Mouse (Mus musculus): ENCODE results near the gene Smap2. TPM values are rescaled to one million over a fixed set of nuclear protein-coding genes. Genes with fewer than 3 reads are reported as not detected.

The Smap2 gene
- polyA plus RNA-seq, 1 experiment from 2014 or later: 14.8 TPM

DNA sequence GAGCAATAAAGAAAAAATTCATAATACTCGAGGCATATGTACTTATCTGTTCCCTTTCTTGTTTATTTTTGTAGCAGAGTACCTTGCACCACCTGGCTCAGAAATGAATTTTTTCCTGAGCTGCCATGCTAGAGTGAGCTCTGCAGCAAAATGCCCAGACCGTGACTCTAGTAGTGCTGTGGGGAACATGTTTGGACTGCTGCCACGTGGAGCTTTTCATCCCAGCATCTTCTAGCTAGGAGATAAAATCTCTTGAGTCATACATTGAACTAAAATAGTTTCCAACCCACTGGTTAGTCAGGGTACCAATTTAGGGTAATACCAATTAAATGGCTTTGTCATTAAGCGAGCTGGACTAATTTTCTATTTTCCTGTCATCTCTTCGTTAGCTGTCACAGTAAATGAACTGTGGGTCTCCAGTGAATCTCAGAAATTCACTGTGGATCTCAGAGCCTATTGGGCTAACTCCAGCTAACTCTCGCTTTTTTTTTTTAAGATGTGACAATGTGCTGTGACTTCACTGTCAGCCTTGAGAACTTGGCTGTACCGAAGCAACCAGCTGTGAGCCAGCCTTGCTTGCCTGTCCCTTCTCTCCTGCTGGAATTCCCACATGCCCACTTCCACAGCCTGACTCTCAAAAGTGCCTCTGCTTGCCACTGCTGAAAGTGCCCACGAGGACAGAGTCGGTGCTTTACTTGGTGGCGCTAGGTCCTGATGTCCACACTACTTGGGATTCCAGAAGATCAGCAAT is 3.2 kb upstream of the Smap2 start:
- H3K9me3 ChIP-seq (ENCODE audit: control insufficient read depth, low read length): no peaks in the 10 kb centered on the region
- 58% methylated on average over 10 of the region's 10 CpGs for WGBS
- no peak overlapping the region for H3K4me2 ChIP-seq (ENCODE audit: low read length)
- no peak overlapping the region for H3K9ac ChIP-seq (ENCODE audit: low read length)
- no peak overlapping the region for H3K27ac ChIP-seq (replicated peaks in 1 of 2; ENCODE audit: control insufficient read depth in 1 of 2, insufficient read depth in 1 of 2, low read depth in 2 of 2, low read length in 2 of 2)
- no peaks in the 10 kb centered on the region for H3K36me3 ChIP-seq (ENCODE audit: control insufficient read depth, insufficient read depth, low read length)
- no peak for ATAC-seq (ENCODE audit: insufficient number of reproducible peaks, insufficient read depth, low FRiP score, low read depth)
- H3K27me3 ChIP-seq (ENCODE audit: control insufficient read depth, insufficient read depth, low read length): no peaks in the 10 kb centered on the region
- peaks cover 14 to 34% of the 10 kb centered on the region in 2 experiments for H3K4me1 ChIP-seq (ENCODE audit: control insufficient read depth in 2 of 2, insufficient read depth in 2 of 2, low read length in 2 of 2)
- no peak overlapping the region for H3K4me3 ChIP-seq (ENCODE audit: control insufficient read depth in 1 of 2, insufficient read depth in 1 of 2, low read depth in 1 of 2, low read length in 2 of 2)

DNA sequence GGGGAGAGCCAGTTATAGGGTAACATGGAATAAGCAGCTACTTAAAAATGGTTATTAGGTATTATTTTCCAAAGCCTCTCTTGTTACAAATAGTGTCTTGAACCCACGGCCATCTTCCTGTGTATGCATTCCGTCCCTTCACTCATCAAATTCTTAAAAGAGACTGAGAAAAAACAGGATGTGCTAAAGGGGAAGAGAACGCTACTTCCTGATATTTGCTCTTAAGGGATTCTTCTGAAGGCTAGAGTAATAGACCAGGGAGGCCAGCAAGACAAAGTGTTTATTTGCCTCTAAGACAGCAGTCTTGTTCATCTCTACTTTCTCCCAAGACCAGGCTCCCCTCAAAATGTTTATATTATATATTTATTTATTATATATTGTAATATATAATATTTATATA is 1.2 kb upstream of the Smap2 start:
- 76% methylated on average over 3 of the region's 3 CpGs for WGBS
- no peaks in the 10 kb centered on the region for H3K9me3 ChIP-seq (ENCODE audit: control insufficient read depth, low read length)
- H3K4me2 ChIP-seq (ENCODE audit: low read length): no peak overlapping the region
- H3K27me3 ChIP-seq (ENCODE audit: control insufficient read depth, insufficient read depth, low read length): no peaks in the 10 kb centered on the region
- no peaks in the 10 kb centered on the region for H3K36me3 ChIP-seq (ENCODE audit: control insufficient read depth, insufficient read depth, low read length)
- H3K9ac ChIP-seq (ENCODE audit: low read length): no peak overlapping the region
- H3K27ac ChIP-seq (replicated peaks in 1 of 2; ENCODE audit: control insufficient read depth in 1 of 2, insufficient read depth in 1 of 2, low read depth in 2 of 2, low read length in 2 of 2): no peak overlapping the region
- peaks cover 14 to 45% of the 10 kb centered on the region in 2 experiments for H3K4me1 ChIP-seq (ENCODE audit: control insufficient read depth in 2 of 2, insufficient read depth in 2 of 2, low read length in 2 of 2)
- no peak overlapping the region for H3K4me3 ChIP-seq (ENCODE audit: control insufficient read depth in 1 of 2, insufficient read depth in 1 of 2, low read depth in 1 of 2, low read length in 2 of 2)
- no peak for ATAC-seq (ENCODE audit: insufficient number of reproducible peaks, insufficient read depth, low FRiP score, low read depth)

DNA sequence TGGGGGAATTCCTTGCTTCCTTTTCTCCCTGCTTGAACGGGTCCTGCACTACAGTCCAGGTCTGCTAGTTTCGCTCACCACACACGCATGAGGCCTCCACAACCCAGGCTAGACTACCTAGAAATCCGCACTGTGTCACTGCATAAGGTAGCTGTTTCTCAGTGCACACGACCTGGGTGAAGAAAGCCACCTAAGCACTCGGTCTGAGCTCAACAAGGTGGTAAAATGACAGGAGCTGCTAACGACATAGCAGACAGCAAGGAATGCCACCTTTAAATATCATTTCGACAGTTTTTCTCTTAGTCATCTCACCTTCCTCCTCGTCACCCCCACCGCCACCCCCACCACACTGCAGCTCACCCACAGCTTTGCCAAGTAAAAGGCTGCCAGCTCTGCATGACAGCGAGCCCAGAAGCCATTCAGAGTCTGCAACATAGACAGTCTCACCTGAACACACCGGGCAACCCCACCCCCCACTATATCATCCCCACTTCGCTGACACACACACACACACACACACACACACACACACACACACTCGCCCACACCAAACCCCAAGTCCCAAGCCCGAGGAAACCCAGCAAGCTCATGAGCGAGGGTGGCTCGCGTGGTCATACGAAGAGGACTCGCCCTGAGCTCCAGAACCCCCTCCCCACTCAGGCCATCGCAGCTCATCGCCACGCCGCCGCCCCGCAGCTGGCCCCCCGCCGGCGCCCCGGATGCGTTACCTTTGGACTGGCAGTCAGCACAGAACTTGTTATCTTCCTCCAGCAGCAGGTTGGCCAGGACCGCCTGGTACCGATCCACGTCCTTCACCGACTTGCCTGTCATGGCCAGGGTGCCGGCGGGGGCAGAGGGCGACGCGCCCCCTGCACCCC is 787 bp downstream of the Smap2 start:
- peak overlapping the region in 1 of 2 experiments; percentile 65; a peak in 2 of 4 replicates for H3K27ac ChIP-seq (replicated peaks in 1 of 2; ENCODE audit: control insufficient read depth in 1 of 2, insufficient read depth in 1 of 2, low read depth in 2 of 2, low read length in 2 of 2)
- peak overlapping the region; percentile 93 for H3K9ac ChIP-seq (ENCODE audit: low read length)
- ATAC-seq (ENCODE audit: insufficient number of reproducible peaks, insufficient read depth, low FRiP score, low read depth): no peak
- H3K9me3 ChIP-seq (ENCODE audit: control insufficient read depth, low read length): no peaks in the 10 kb centered on the region
- H3K4me2 ChIP-seq (ENCODE audit: low read length): peak overlapping the region; percentile 85
- H3K4me1 ChIP-seq (ENCODE audit: control insufficient read depth in 2 of 2, insufficient read depth in 2 of 2, low read length in 2 of 2): peaks cover 9 to 39% of the 10 kb centered on the region in 2 experiments
- no peaks in the 10 kb centered on the region for H3K36me3 ChIP-seq (ENCODE audit: control insufficient read depth, insufficient read depth, low read length)
- WGBS: 4% methylated on average over 40 of the region's 40 CpGs
- no peaks in the 10 kb centered on the region for H3K27me3 ChIP-seq (ENCODE audit: control insufficient read depth, insufficient read depth, low read length)
- peak overlapping the region; percentile 73 to 98 for H3K4me3 ChIP-seq (ENCODE audit: control insufficient read depth in 1 of 2, insufficient read depth in 1 of 2, low read depth in 1 of 2, low read length in 2 of 2)

DNA sequence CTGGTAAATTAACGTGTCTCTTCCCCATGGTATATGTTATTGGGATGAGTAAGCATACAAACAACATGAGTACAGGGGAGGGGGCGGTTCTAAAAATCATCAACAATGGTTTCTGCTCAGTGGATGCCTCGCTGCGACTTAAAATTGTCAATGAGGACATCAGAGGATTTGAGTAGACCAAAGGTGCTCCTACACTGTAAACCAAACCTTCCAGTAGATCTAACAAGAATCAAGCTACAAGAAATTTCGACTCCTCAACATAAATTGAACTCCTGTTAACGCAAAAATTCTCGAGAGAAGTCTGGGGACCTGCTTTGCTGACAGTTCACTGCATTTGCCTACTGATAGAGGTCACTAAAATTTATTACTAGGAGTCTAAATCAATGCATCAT is 1.8 kb downstream of the Smap2 start:
- H3K4me2 ChIP-seq (ENCODE audit: low read length): peak overlapping the region; percentile 85
- no peaks in the 10 kb centered on the region for H3K36me3 ChIP-seq (ENCODE audit: control insufficient read depth, insufficient read depth, low read length)
- H3K27ac ChIP-seq (replicated peaks in 1 of 2; ENCODE audit: control insufficient read depth in 1 of 2, insufficient read depth in 1 of 2, low read depth in 2 of 2, low read length in 2 of 2): no peak overlapping the region
- peak overlapping the region; percentile 93; the same call in 1 of the 2 replicates for H3K9ac ChIP-seq (ENCODE audit: low read length)
- H3K27me3 ChIP-seq (ENCODE audit: control insufficient read depth, insufficient read depth, low read length): no peaks in the 10 kb centered on the region
- ATAC-seq (ENCODE audit: insufficient number of reproducible peaks, insufficient read depth, low FRiP score, low read depth): no peak
- WGBS: 74% methylated on average over 7 of the region's 7 CpGs
- no peaks in the 10 kb centered on the region for H3K9me3 ChIP-seq (ENCODE audit: control insufficient read depth, low read length)
- peaks cover 6 to 39% of the 10 kb centered on the region in 2 experiments; a peak in 3 of 4 replicates for H3K4me1 ChIP-seq (ENCODE audit: control insufficient read depth in 2 of 2, insufficient read depth in 2 of 2, low read length in 2 of 2)
- H3K4me3 ChIP-seq (ENCODE audit: control insufficient read depth in 1 of 2, insufficient read depth in 1 of 2, low read depth in 1 of 2, low read length in 2 of 2): peak overlapping the region in 1 of 2 experiments; percentile 98; a peak in 1 of 4 replicates

DNA sequence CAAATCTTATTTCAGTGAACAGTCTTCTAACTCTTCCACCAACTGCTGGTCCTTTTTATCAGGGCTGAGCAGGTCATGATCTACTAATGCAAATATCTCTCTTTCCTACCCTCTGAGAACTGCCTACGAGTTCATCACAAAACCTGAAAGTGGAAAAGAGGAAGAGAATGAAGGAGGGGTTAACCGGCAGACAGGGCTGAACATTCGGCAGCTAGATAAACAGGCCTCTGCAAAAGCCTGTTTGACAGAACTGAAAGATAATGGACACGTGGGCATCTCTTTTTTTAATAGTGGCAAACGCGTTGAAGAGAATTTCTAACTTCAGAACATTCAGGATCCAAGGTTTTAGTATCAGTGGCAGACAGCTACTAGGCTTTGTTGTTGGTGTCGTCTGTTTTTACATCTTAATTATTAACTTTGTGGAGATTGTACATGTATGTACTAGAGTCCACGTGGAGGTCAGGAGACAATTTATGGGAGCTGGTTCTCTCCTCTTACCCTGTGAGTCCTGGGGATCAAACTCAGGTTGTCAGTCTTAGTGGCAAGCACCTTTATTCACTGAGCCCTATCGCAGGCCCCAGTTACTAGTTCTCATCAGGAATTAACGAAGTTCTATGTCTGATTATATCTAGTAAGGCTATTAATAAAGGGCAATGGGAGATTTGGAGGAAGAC is 2.3 kb downstream of the Smap2 start:
- H3K9ac ChIP-seq (ENCODE audit: low read length): peak overlapping the region; percentile 25; the same call in 1 of the 2 replicates
- H3K4me1 ChIP-seq (ENCODE audit: control insufficient read depth in 2 of 2, insufficient read depth in 2 of 2, low read length in 2 of 2): peaks cover 6 to 33% of the 10 kb centered on the region in 2 experiments; a peak in 3 of 4 replicates
- H3K36me3 ChIP-seq (ENCODE audit: control insufficient read depth, insufficient read depth, low read length): no peaks in the 10 kb centered on the region
- 44% methylated on average over 10 of the region's 10 CpGs for WGBS
- 0 out of 4 replicates have a peak overlapping the region, but pooled peaks of 1 of the 2 experiments have one; percentile 5 for H3K4me3 ChIP-seq (ENCODE audit: control insufficient read depth in 1 of 2, insufficient read depth in 1 of 2, low read depth in 1 of 2, low read length in 2 of 2)
- H3K9me3 ChIP-seq (ENCODE audit: control insufficient read depth, low read length): no peaks in the 10 kb centered on the region
- no peaks in the 10 kb centered on the region for H3K27me3 ChIP-seq (ENCODE audit: control insufficient read depth, insufficient read depth, low read length)
- H3K27ac ChIP-seq (replicated peaks in 1 of 2; ENCODE audit: control insufficient read depth in 1 of 2, insufficient read depth in 1 of 2, low read depth in 2 of 2, low read length in 2 of 2): no peak overlapping the region
- ATAC-seq (ENCODE audit: insufficient number of reproducible peaks, insufficient read depth, low FRiP score, low read depth): no peak
- H3K4me2 ChIP-seq (ENCODE audit: low read length): peak overlapping the region; percentile 85

DNA sequence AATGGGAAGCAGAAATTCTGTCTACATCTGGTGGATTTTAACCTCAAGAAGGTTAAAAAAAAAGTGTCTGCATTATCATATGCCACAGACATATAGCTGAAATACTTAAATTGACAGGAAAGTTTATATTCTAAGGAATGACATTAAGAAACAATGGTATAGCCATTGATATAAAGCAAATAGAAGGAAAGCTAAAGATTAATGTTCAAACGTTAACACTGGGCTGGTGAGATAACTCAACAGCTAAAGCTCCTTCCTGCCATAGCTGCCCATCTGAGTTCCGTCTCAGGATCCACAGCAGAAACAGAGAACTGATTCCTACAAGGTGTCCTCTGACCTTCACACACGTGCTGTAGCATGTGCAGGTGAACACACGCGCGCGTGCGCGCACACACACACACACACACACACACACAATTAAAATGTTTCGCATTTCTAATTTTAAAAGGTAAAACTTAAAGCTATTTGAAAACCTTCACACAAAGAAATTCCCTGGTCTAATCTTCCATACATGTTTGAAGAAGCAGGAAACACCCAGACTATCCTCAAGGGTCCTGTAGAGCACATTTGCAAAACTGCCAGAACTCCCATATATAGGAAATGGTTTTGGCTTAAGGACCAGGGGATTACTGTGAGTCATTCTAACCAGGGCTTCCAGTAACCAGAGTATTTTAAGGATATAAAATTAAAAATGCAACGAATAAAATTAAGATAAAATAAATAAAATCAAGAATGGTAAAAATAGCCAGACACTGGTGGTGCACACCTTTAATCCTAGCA is 6.1 kb downstream of the Smap2 start:
- Histone ChIP-seq H3K4me3 (ENCODE audit: control insufficient read depth in 1 of 2, insufficient read depth in 1 of 2, low read depth in 1 of 2, low read length in 2 of 2) (no peak overlapping the region), H3K27me3 (ENCODE audit: control insufficient read depth, insufficient read depth, low read length) (no peaks in the 10 kb centered on the region), H3K9ac (ENCODE audit: low read length) (no peak overlapping the region), H3K36me3 (ENCODE audit: control insufficient read depth, insufficient read depth, low read length) (no peaks in the 10 kb centered on the region), H3K27ac (replicated peaks in 1 of 2; ENCODE audit: control insufficient read depth in 1 of 2, insufficient read depth in 1 of 2, low read depth in 2 of 2, low read length in 2 of 2) (no peak overlapping the region; a peak in 1 of 4 replicates), H3K4me2 (ENCODE audit: low read length) (no peak overlapping the region), H3K4me1 (ENCODE audit: control insufficient read depth in 2 of 2, insufficient read depth in 2 of 2, low read length in 2 of 2) (peaks cover 4 to 24% of the 10 kb centered on the region in 2 experiments; a peak in 3 of 4 replicates), H3K9me3 (ENCODE audit: control insufficient read depth, low read length) (no peaks in the 10 kb centered on the region)
- ATAC-seq (ENCODE audit: insufficient number of reproducible peaks, insufficient read depth, low FRiP score, low read depth): no peak
- WGBS: 83% methylated on average over 11 of the region's 11 CpGs

All from heart, embryonic 14.5 days (tissue).